Mouse (Mus musculus): ENCODE results near the gene Kcnk6. TPM values are rescaled to one million over a fixed set of nuclear protein-coding genes. Genes with fewer than 3 reads are reported as not detected.
A peak's percentile ranks its signal among the peaks of the same experiment; 100 is the strongest.

Gene Kcnk6
- polyA plus RNA-seq, 1 experiment from 2014 or later = 0.37 TPM

DNA sequence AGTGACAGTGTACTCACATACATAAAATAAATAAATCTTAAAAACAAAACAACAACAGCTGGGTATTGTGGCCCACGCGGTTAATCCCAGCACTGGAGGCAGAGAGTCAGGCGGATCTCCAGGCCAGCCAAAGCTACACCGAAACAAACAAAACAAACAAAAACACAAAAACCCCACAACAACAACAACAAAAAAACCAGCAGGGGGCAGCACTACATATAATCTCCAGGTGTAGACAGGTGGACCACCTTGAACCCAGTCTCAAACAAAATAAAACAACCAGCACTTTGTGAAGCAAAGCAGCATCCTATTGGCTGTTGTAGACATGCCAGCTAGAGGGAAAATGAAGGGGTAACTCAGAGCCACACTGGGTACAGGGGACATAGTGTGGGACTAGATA is 54.2 kb downstream of the Kcnk6 start:
- ATAC-seq (ENCODE audit: insufficient number of reproducible peaks, low FRiP score, low TSS enrichment, low read depth) = no peak
- Histone ChIP-seq H3K27me3 (ENCODE audit: control insufficient read depth, insufficient read depth, low read length) (peaks cover 12% of the 10 kb centered on the region), H3K4me3 (ENCODE audit: low read depth, low read length) (no peak overlapping the region), H3K36me3 (ENCODE audit: control insufficient read depth, insufficient read depth, low read length) (peaks cover 21% of the 10 kb centered on the region), H3K4me2 (ENCODE audit: low read depth, severe bottlenecking) (no peak overlapping the region), H3K9me3 (ENCODE audit: control insufficient read depth, low read length) (no peaks in the 10 kb centered on the region; the same call in 1 of the 2 replicates), H3K4me1 (ENCODE audit: control insufficient read depth, insufficient read depth, low read length) (peaks cover 10% of the 10 kb centered on the region), H3K27ac (replicated peaks; ENCODE audit: low read depth, low read length) (no peak overlapping the region), H3K9ac (ENCODE audit: low read length) (no peak overlapping the region)
- WGBS = 92% methylated on average over 4 of the region's 4 CpGs
- DNase-seq (ENCODE audit: low spot score) = no peak

DNA sequence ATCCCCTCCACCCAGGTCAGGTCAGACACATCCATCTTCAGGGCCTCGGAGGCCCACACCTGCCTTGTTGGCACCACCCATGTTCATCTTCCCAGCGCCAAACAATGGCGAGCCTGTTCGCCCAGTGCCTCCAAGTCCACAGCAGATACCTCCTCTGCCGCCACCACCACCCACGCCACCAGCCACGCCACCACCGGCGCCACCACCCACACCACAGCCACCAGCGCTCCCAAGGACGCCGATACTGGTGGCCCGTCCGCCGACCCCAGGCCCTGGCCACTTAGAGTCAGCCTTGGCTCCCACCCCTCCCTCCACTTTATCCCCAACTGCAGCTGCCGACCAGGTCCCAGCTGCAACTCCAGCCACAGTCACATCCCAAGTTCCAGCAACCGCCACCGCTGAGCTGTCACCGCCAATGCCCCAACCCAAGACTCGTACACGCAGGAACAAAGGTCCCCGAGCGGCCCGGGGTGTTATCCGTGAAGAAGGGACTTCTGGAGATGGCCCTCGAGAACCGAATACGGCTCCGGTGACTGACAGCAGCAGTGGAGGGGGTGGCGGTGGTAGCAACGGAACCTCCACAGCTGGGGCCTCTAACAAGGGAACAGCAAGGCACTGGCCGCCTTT is 59.8 kb downstream of the Kcnk6 start:
- DNase-seq (ENCODE audit: low spot score) (peak; percentile 36), ATAC-seq (ENCODE audit: insufficient number of reproducible peaks, low FRiP score, low TSS enrichment, low read depth) (no peak)
- Histone ChIP-seq H3K9me3 (ENCODE audit: control insufficient read depth, low read length) (no peaks in the 10 kb centered on the region; the same call in 1 of the 2 replicates), H3K27ac (replicated peaks; ENCODE audit: low read depth, low read length) (no peak overlapping the region), H3K4me3 (ENCODE audit: low read depth, low read length) (0 out of 2 replicates have a peak overlapping the region, but pooled peaks have one; percentile 6), H3K4me1 (ENCODE audit: control insufficient read depth, insufficient read depth, low read length) (peaks cover 12% of the 10 kb centered on the region), H3K27me3 (ENCODE audit: control insufficient read depth, insufficient read depth, low read length) (peaks cover 40% of the 10 kb centered on the region), H3K9ac (ENCODE audit: low read length) (no peak overlapping the region), H3K36me3 (ENCODE audit: control insufficient read depth, insufficient read depth, low read length) (peaks cover 21% of the 10 kb centered on the region), H3K4me2 (ENCODE audit: low read depth, severe bottlenecking) (peak overlapping the region; percentile 50; the same call in 1 of the 2 replicates)
- WGBS = 24% methylated on average over 30 of the region's 32 CpGs

Other genes with a start within 250 kb of the Kcnk6 start
- gene Ryr1, start 107.3 kb downstream of the Kcnk6 start, polyA plus RNA-seq (2014; fragmentation: Nextera tagmentation; extraction: Ambion mirVana) = 2.5 and 2.7 TPM in 2 replicates
- gene Rasgrp4, start 97.7 kb downstream of the Kcnk6 start, polyA plus RNA-seq (2014; fragmentation: Nextera tagmentation; extraction: Ambion mirVana) = 0.25 and 0.37 TPM in 2 replicates
- 10.1 and 11.9 TPM in 2 replicates for gene Fam98c, start 76.3 kb downstream of the Kcnk6 start, polyA plus RNA-seq (2014; fragmentation: Nextera tagmentation; extraction: Ambion mirVana)
- 0.23 and 0.81 TPM in 2 replicates for gene Ggn, start 62.3 kb downstream of the Kcnk6 start, polyA plus RNA-seq (2014; fragmentation: Nextera tagmentation; extraction: Ambion mirVana)
- gene Spred3, start 62.1 kb downstream of the Kcnk6 start, polyA plus RNA-seq (2014; fragmentation: Nextera tagmentation; extraction: Ambion mirVana) = 4.7 and 5.1 TPM in 2 replicates
- gene Psmd8, start 51.8 kb downstream of the Kcnk6 start, polyA plus RNA-seq (2014; fragmentation: Nextera tagmentation; extraction: Ambion mirVana) = 336 and 340 TPM in 2 replicates
- gene Catsperg1, start 18.5 kb downstream of the Kcnk6 start, polyA plus RNA-seq (2014; fragmentation: Nextera tagmentation; extraction: Ambion mirVana) = 0.16 and 0.45 TPM in 2 replicates
- gene Yif1b, start 5.8 kb upstream of the Kcnk6 start, polyA plus RNA-seq (2014; fragmentation: Nextera tagmentation; extraction: Ambion mirVana) = 90.8 and 101 TPM in 2 replicates
- 1.4 and 2.3 TPM in 2 replicates for gene 2200002D01Rik, start 16.0 kb upstream of the Kcnk6 start, polyA plus RNA-seq (2014; fragmentation: Nextera tagmentation; extraction: Ambion mirVana)
- gene Spint2, start 49.4 kb upstream of the Kcnk6 start, polyA plus RNA-seq (2014; fragmentation: Nextera tagmentation; extraction: Ambion mirVana) = 75.1 and 80.7 TPM in 2 replicates
- 3.5 and 3.8 TPM in 2 replicates for gene Ppp1r14a, start 56.8 kb upstream of the Kcnk6 start, polyA plus RNA-seq (2014; fragmentation: Nextera tagmentation; extraction: Ambion mirVana)
- 30.0 and 35.2 TPM in 2 replicates for gene Dpf1, start 71.4 kb upstream of the Kcnk6 start, polyA plus RNA-seq (2014; fragmentation: Nextera tagmentation; extraction: Ambion mirVana)